Mouse (Mus musculus) hindbrain, embryonic 16.5 days (tissue): ENCODE results near the gene Fli1. TPM values are rescaled to one million over a fixed set of nuclear protein-coding genes. Genes with fewer than 3 reads are reported as not detected.

Experiments used
- ATAC-seq: fragments of 200-750 bp; cut with Nextera tagmentation; 2 replicates; pipeline ENCODE4 v1.8.0; 2017; ENCODE audit warnings: moderate TSS enrichment, moderate library complexity
- H3K27ac ChIP-seq: fragments of 300-500 bp; sonication (generic); 2 replicates; pipeline ENCODE4 v1.5.1; 2014; ENCODE audit warnings: low read depth, mild to moderate bottlenecking, control low read depth, low read length, moderate library complexity
- H3K27me3 ChIP-seq: fragments of 300-500 bp; sonication (generic); replicated peaks from 2 replicates; pipeline ENCODE4 v1.6.1; 2014; ENCODE audit warnings: low read length; ENCODE audit not compliant: control insufficient read depth, insufficient read depth
- H3K36me3 ChIP-seq: fragments of 300-500 bp; sonication (generic); 2 replicates; pipeline ENCODE4 v1.6.1; 2014; ENCODE audit warnings: mild to moderate bottlenecking, low read length, moderate library complexity, mixed read lengths; ENCODE audit not compliant: control insufficient read depth, insufficient read depth
- H3K4me1 ChIP-seq: fragments of 300-500 bp; sonication (generic); 2 replicates; pipeline ENCODE4 v1.6.1; 2014; ENCODE audit warnings: low read depth, low read length; ENCODE audit not compliant: control insufficient read depth, insufficient read depth
- H3K4me2 ChIP-seq: fragments of 300-500 bp; sonication (generic); 2 replicates; pipeline ENCODE4 v1.6.1; 2014; ENCODE audit warnings: mild to moderate bottlenecking, low read length, control low read depth, moderate library complexity
- H3K4me3 ChIP-seq: fragments of 300-500 bp; sonication (generic); 2 replicates; pipeline ENCODE4 v1.5.1; 2014; ENCODE audit warnings: mild to moderate bottlenecking, low read length, control low read depth, moderate library complexity
- H3K9ac ChIP-seq: fragments of 300-500 bp; sonication (generic); 2 replicates; pipeline ENCODE4 v1.6.1; 2014; ENCODE audit warnings: low read depth, mild to moderate bottlenecking, control low read depth, low read length, moderate library complexity
- H3K9me3 ChIP-seq: fragments of 300-500 bp; sonication (generic); 2 replicates; pipeline ENCODE4 v1.6.1; 2014; ENCODE audit warnings: mild to moderate bottlenecking, low read length, moderate library complexity; ENCODE audit not compliant: control insufficient read depth
- WGBS: fragments of 180-500 bp; shearing (Covaris S2); extraction: QIAGEN DNeasy Blood & Tissue Kit; methylation state at CpG from one replicate; pipeline ENCODE4 v1.1.7; 2014; 5-methylcytosine and 5-hydroxymethylcytosine counted together
- polyA plus RNA-seq: library from polyadenylated mRNA; unstranded; fragments of >200 nt; fragmentation: Nextera tagmentation; extraction: Ambion mirVana; gene quantifications from 2 replicates; pipeline ENCODE4 v1.2.1, GENCODE M21; 2015

The Fli1 gene
- polyA plus RNA-seq, 1 experiment from 2014 or later = 6.4 TPM

- Histone ChIP-seq H3K27ac (no peak overlapping the region), H3K4me1 (peaks cover 5% of the 10 kb centered on the region; the same call in 1 of the 2 replicates), H3K9ac (no peak overlapping the region), H3K4me2 (no peak overlapping the region), H3K27me3 (no peaks in the 10 kb centered on the region; the same call in 1 of the 2 replicates), H3K4me3 (no peak overlapping the region), H3K9me3 (no peaks in the 10 kb centered on the region), H3K36me3 (no peaks in the 10 kb centered on the region)
- ATAC-seq = no peak
- 65% methylated on average over 3 of the region's 3 CpGs for WGBS
These were observed 96.9 kb downstream of the Fli1 start for GRCm38 (mm10) chr9:32445789-32446188.

GRCm38 (mm10) chr9:32444453-32445201 lies 98.0 kb downstream of the Fli1 start:
- Histone ChIP-seq H3K36me3 (no peaks in the 10 kb centered on the region), H3K9me3 (no peaks in the 10 kb centered on the region), H3K27ac (no peak overlapping the region), H3K9ac (no peak overlapping the region), H3K4me2 (no peak overlapping the region), H3K4me1 (peaks cover 3% of the 10 kb centered on the region; the same call in 1 of the 2 replicates), H3K27me3 (no peaks in the 10 kb centered on the region; the same call in 1 of the 2 replicates), H3K4me3 (no peak overlapping the region)
- no peak for ATAC-seq
- 85% methylated on average over 6 of the region's 6 CpGs for WGBS

- Histone ChIP-seq H3K9ac (no peak overlapping the region), H3K4me1 (peaks cover 3% of the 10 kb centered on the region; the same call in 1 of the 2 replicates), H3K4me3 (no peak overlapping the region), H3K27ac (no peak overlapping the region), H3K36me3 (no peaks in the 10 kb centered on the region), H3K27me3 (no peaks in the 10 kb centered on the region; the same call in 1 of the 2 replicates), H3K4me2 (no peak overlapping the region), H3K9me3 (no peaks in the 10 kb centered on the region)
- WGBS = 35% methylated on average over 6 of the region's 6 CpGs
- peak; percentile 40; the same call in 1 of the 2 replicates for ATAC-seq
These were observed 98.8 kb downstream of the Fli1 start for GRCm38 (mm10) chr9:32443817-32444216.

- no peaks in the 10 kb centered on the region for H3K9me3 ChIP-seq
- H3K4me3 ChIP-seq = no peak overlapping the region
- no peak overlapping the region for H3K4me2 ChIP-seq
- H3K27ac ChIP-seq = no peak overlapping the region
- WGBS = 76% methylated on average over 3 of the region's 3 CpGs
- ATAC-seq = no peak
- peaks cover 3% of the 10 kb centered on the region; the same call in 1 of the 2 replicates for H3K4me1 ChIP-seq
- H3K27me3 ChIP-seq = no peaks in the 10 kb centered on the region; the same call in 1 of the 2 replicates
- H3K36me3 ChIP-seq = no peaks in the 10 kb centered on the region
- H3K9ac ChIP-seq = no peak overlapping the region
These were observed 99.5 kb downstream of the Fli1 start for GRCm38 (mm10) chr9:32443115-32443514.

- Histone ChIP-seq H3K27me3 (no peaks in the 10 kb centered on the region), H3K4me1 (no peaks in the 10 kb centered on the region), H3K4me2 (no peak overlapping the region), H3K36me3 (no peaks in the 10 kb centered on the region), H3K9ac (no peak overlapping the region), H3K27ac (no peak overlapping the region), H3K9me3 (no peaks in the 10 kb centered on the region), H3K4me3 (no peak overlapping the region)
- WGBS = 70% methylated on average over 19 of the region's 19 CpGs
- peak; percentile 42; the same call in 1 of the 2 replicates for ATAC-seq
These were observed 108.1 kb downstream of the Fli1 start for GRCm38 (mm10) chr9:32434241-32435213.

GRCm38 (mm10) chr9:32431061-32431460 lies 111.6 kb downstream of the Fli1 start:
- H3K27ac ChIP-seq = no peak overlapping the region
- WGBS = 91% methylated on average over 3 of the region's 3 CpGs
- ATAC-seq = no peak
- no peak overlapping the region for H3K4me2 ChIP-seq
- no peaks in the 10 kb centered on the region for H3K27me3 ChIP-seq
- H3K36me3 ChIP-seq = no peaks in the 10 kb centered on the region
- no peak overlapping the region for H3K4me3 ChIP-seq
- no peaks in the 10 kb centered on the region for H3K4me1 ChIP-seq
- H3K9me3 ChIP-seq = no peaks in the 10 kb centered on the region
- H3K9ac ChIP-seq = no peak overlapping the region

GRCm38 (mm10) chr9:32425321-32425720 lies 117.3 kb downstream of the Fli1 start:
- 80% methylated on average over 7 of the region's 7 CpGs for WGBS
- Histone ChIP-seq H3K4me3 (no peak overlapping the region), H3K4me2 (no peak overlapping the region), H3K9ac (no peak overlapping the region), H3K9me3 (no peaks in the 10 kb centered on the region), H3K36me3 (no peaks in the 10 kb centered on the region), H3K27me3 (no peaks in the 10 kb centered on the region), H3K27ac (no peak overlapping the region), H3K4me1 (no peaks in the 10 kb centered on the region)
- no peak for ATAC-seq

DNA sequence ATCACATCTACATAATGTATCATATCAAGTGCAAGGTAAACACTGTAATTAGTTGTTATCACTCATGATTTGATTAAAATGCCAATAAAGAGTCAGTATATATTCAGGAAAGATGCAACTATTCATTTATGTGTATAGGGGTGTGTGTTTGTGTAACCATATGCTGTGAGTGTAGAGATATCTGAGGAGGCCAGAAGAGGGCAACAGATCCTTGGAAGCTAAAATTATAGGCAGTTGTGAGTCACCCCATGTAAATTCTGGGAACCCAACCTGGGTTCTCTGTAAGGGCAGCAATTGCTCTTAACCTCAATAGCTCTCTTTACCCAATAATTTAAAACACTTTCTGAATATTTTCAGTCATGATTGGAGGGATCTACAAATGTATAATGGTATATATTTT lies 122.0 kb downstream of the Fli1 start:
- H3K27me3 ChIP-seq = no peaks in the 10 kb centered on the region
- H3K4me2 ChIP-seq = no peak overlapping the region
- no peaks in the 10 kb centered on the region for H3K9me3 ChIP-seq
- no peak for ATAC-seq
- no peaks in the 10 kb centered on the region for H3K4me1 ChIP-seq
- H3K9ac ChIP-seq = no peak overlapping the region
- H3K36me3 ChIP-seq = no peaks in the 10 kb centered on the region
- no peak overlapping the region for H3K4me3 ChIP-seq
- no peak overlapping the region for H3K27ac ChIP-seq
